Mouse (Mus musculus): ENCODE data around the gene Ceacam18.

DNA sequence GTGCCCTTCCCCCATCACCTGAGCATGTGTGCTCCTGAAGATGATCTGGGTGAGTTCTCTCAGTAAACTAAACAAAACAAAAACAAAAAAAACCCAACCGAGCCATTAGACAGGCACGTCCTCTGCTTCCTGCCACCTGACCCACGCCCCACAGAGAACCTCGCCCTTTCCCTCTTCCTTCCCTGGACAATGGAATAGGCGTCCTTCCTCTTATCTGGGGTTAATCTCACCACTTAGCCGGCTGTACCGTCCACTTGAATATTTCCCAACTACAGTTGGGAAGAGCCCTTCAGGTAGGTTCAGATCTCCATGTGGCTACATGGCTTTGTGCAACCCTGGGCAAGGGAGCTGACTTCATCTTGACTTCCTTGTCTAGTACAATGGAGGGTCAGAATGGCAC, 50.6 kb downstream of the Ceacam18 start:
- TF ChIP-seq POLR2A (IDR thresholded peaks at IDR 0.05; ENCODE audit: borderline replicate concordance, insufficient read depth, low read length) = no peak
- no peak for TF ChIP-seq CTCF (IDR thresholded peaks at IDR 0.05; ENCODE audit: borderline replicate concordance, insufficient read depth, low read depth, low read length)

Measured in cerebellum, adult 2 months (tissue).